Mouse (Mus musculus) macrophage (primary cell): Measurements from ENCODE around the gene Runx2. TPM values are rescaled to one million over a fixed set of nuclear protein-coding genes. Genes with fewer than 3 reads are reported as not detected.

ENCODE experiments used
- H3K27ac ChIP-seq: fragments of 350-480 bp; formaldehyde crosslinking; 2 replicates; pipeline ENCODE4 v1.9.0; 2021
- H3K36me3 ChIP-seq: fragments of 350-480 bp; formaldehyde crosslinking; 2 replicates; pipeline ENCODE4 v1.9.0; 2021; ENCODE audit errors: inconsistent target
- H3K4me3 ChIP-seq: fragments of 350-480 bp; formaldehyde crosslinking; 2 replicates; pipeline ENCODE4 v1.9.0; 2021; ENCODE audit errors: inconsistent target
- H3K79me2 ChIP-seq: fragments of 350-480 bp; formaldehyde crosslinking; 2 replicates; pipeline ENCODE4 v1.9.0; 2021; ENCODE audit errors: inconsistent target
- WGBS: methylation state at CpG from one replicate; pipeline ENCODE4 v1.1.7; 2026; ENCODE audit warnings: inconsistent platforms; ENCODE audit not compliant: missing documents; 5-methylcytosine and 5-hydroxymethylcytosine counted together
- polyA plus RNA-seq: library from polyadenylated mRNA; stranded (reverse); fragments of 250-400 nt; gene quantifications from 3 replicates; pipeline ENCODE4 v1.2.4, GENCODE M21; 2018; ENCODE audit warnings: inconsistent platforms

The Runx2 gene
- polyA plus RNA-seq, 1 experiment from 2014 or later, result 2.8 TPM

GRCm38 (mm10) chr17:44623271-44623670 lies 191.3 kb downstream of the Runx2 start:
- Histone ChIP-seq H3K4me3 (no peak overlapping the region), H3K36me3 (no peaks in the 10 kb centered on the region), H3K27ac (no peak overlapping the region), H3K79me2 (no peaks in the 10 kb centered on the region)
- WGBS, result 77% methylated on average over 8 of the region's 8 CpGs

GRCm38 (mm10) chr17:44620456-44620855 lies 194.1 kb downstream of the Runx2 start:
- Histone ChIP-seq H3K4me3 (no peak overlapping the region), H3K36me3 (no peaks in the 10 kb centered on the region), H3K79me2 (no peaks in the 10 kb centered on the region), H3K27ac (no peak overlapping the region)
- WGBS, result 57% methylated on average over 2 of the region's 2 CpGs

- Histone ChIP-seq H3K4me3 (no peak overlapping the region), H3K79me2 (no peaks in the 10 kb centered on the region), H3K36me3 (no peaks in the 10 kb centered on the region), H3K27ac (no peak overlapping the region)
- whole genome bisulfite sequencing, result 59% methylated on average over 11 of the region's 11 CpGs
Observed at GRCm38 (mm10) chr17:44618691-44619090, 195.9 kb downstream of the Runx2 start.

GRCm38 (mm10) chr17:44618175-44618574 lies 196.4 kb downstream of the Runx2 start:
- 66% methylated on average over 8 of the region's 10 CpGs for WGBS
- no peaks in the 10 kb centered on the region for H3K36me3 ChIP-seq
- no peaks in the 10 kb centered on the region for H3K79me2 ChIP-seq
- H3K4me3 ChIP-seq, result no peak overlapping the region
- H3K27ac ChIP-seq, result no peak overlapping the region

GRCm38 (mm10) chr17:44617741-44618140 lies 196.9 kb downstream of the Runx2 start:
- H3K4me3 ChIP-seq, result no peak overlapping the region
- 88% methylated on average over 1 of the region's 2 CpGs for WGBS
- H3K79me2 ChIP-seq, result no peaks in the 10 kb centered on the region
- H3K27ac ChIP-seq, result no peak overlapping the region
- H3K36me3 ChIP-seq, result no peaks in the 10 kb centered on the region

GRCm38 (mm10) chr17:44613716-44614715 lies 200.6 kb downstream of the Runx2 start:
- H3K36me3 ChIP-seq, result no peaks in the 10 kb centered on the region
- no peak overlapping the region for H3K4me3 ChIP-seq
- H3K79me2 ChIP-seq, result no peaks in the 10 kb centered on the region
- H3K27ac ChIP-seq, result 0 out of 2 replicates have a peak overlapping the region, but pooled peaks have one; percentile 21
- 6% methylated on average over 25 of the region's 26 CpGs for WGBS

- H3K36me3 ChIP-seq, result no peaks in the 10 kb centered on the region
- WGBS, result 73% methylated on average over 8 of the region's 8 CpGs
- no peak overlapping the region for H3K4me3 ChIP-seq
- H3K79me2 ChIP-seq, result no peaks in the 10 kb centered on the region
- no peak overlapping the region for H3K27ac ChIP-seq
Observed at GRCm38 (mm10) chr17:44612641-44613040, 202.0 kb downstream of the Runx2 start.

GRCm38 (mm10) chr17:44612002-44612401 lies 202.6 kb downstream of the Runx2 start:
- H3K36me3 ChIP-seq, result no peaks in the 10 kb centered on the region
- H3K79me2 ChIP-seq, result no peaks in the 10 kb centered on the region
- 88% methylated on average over 3 of the region's 3 CpGs for WGBS
- no peak overlapping the region for H3K4me3 ChIP-seq
- H3K27ac ChIP-seq, result no peak overlapping the region

- 98% methylated on average over 4 of the region's 4 CpGs for whole genome bisulfite sequencing
- H3K27ac ChIP-seq, result no peak overlapping the region
- H3K36me3 ChIP-seq, result no peaks in the 10 kb centered on the region
- H3K4me3 ChIP-seq, result no peak overlapping the region
- no peaks in the 10 kb centered on the region for H3K79me2 ChIP-seq
Observed at GRCm38 (mm10) chr17:44611543-44611942, 203.1 kb downstream of the Runx2 start.

GRCm38 (mm10) chr17:44610828-44611227 lies 203.8 kb downstream of the Runx2 start:
- Histone ChIP-seq H3K4me3 (no peak overlapping the region), H3K36me3 (no peaks in the 10 kb centered on the region), H3K79me2 (no peaks in the 10 kb centered on the region), H3K27ac (no peak overlapping the region)
- WGBS, result 74% methylated on average over 6 of the region's 6 CpGs

GRCm38 (mm10) chr17:44609897-44610641 lies 204.5 kb downstream of the Runx2 start:
- Histone ChIP-seq H3K36me3 (no peaks in the 10 kb centered on the region), H3K4me3 (no peak overlapping the region), H3K79me2 (no peaks in the 10 kb centered on the region), H3K27ac (no peak overlapping the region)
- WGBS, result 69% methylated on average over 5 of the region's 5 CpGs

- no peaks in the 10 kb centered on the region for H3K79me2 ChIP-seq
- no peak overlapping the region for H3K4me3 ChIP-seq
- WGBS, result 92% methylated on average over 10 of the region's 10 CpGs
- no peaks in the 10 kb centered on the region for H3K36me3 ChIP-seq
- no peak overlapping the region for H3K27ac ChIP-seq
Observed at GRCm38 (mm10) chr17:44609356-44609755, 205.2 kb downstream of the Runx2 start.

GRCm38 (mm10) chr17:44608907-44609306 lies 205.7 kb downstream of the Runx2 start:
- Histone ChIP-seq H3K27ac (no peak overlapping the region), H3K36me3 (no peaks in the 10 kb centered on the region), H3K4me3 (no peak overlapping the region), H3K79me2 (no peaks in the 10 kb centered on the region)
- WGBS, result 97% methylated on average over 4 of the region's 4 CpGs

GRCm38 (mm10) chr17:44607383-44607782 lies 207.2 kb downstream of the Runx2 start:
- Histone ChIP-seq H3K27ac (no peak overlapping the region), H3K36me3 (no peaks in the 10 kb centered on the region), H3K79me2 (no peaks in the 10 kb centered on the region), H3K4me3 (no peak overlapping the region)
- 12% methylated on average over 8 of the region's 8 CpGs for WGBS

- 38% methylated on average over 7 of the region's 7 CpGs for WGBS
- Histone ChIP-seq H3K36me3 (no peaks in the 10 kb centered on the region), H3K79me2 (no peaks in the 10 kb centered on the region), H3K4me3 (no peak overlapping the region), H3K27ac (no peak overlapping the region)
Observed at GRCm38 (mm10) chr17:44606245-44606644, 208.4 kb downstream of the Runx2 start.
